Mouse (Mus musculus) hindbrain, embryonic 14.5 days (tissue): Measurements from ENCODE around the gene Pde6d. TPM values are rescaled to one million over a fixed set of nuclear protein-coding genes. Genes with fewer than 3 reads are reported as not detected.

ENCODE experiments used
- ATAC-seq: fragments of 200-750 bp; cut with Nextera tagmentation; 2 replicates; pipeline ENCODE4 v1.8.0; 2017; ENCODE audit warnings: moderate number of reproducible peaks, mild to moderate bottlenecking, moderate TSS enrichment, moderate library complexity; ENCODE audit not compliant: low FRiP score
- DNase-seq: peaks from one replicate; pipeline ENCODE4 v3.0.0-alpha.2; 2015; ENCODE audit warnings: low spot score
- H3K27ac ChIP-seq: fragments of 300-500 bp; sonication (generic); 2 replicates; pipeline ENCODE4 v1.5.1; 2014; ENCODE audit warnings: mild to moderate bottlenecking, moderate library complexity
- H3K27me3 ChIP-seq: fragments of 300-500 bp; sonication (generic); 2 replicates; pipeline ENCODE4 v1.6.1; 2014; ENCODE audit warnings: mild to moderate bottlenecking, low read length, mixed read lengths; ENCODE audit not compliant: control insufficient read depth, insufficient read depth
- H3K36me3 ChIP-seq: fragments of 300-500 bp; sonication (generic); replicated peaks from 2 replicates; pipeline ENCODE4 v1.6.1; 2014; ENCODE audit not compliant: control insufficient read depth, insufficient read depth
- H3K4me1 ChIP-seq: fragments of 300-500 bp; sonication (generic); replicated peaks from 2 replicates; pipeline ENCODE4 v1.6.1; 2014; ENCODE audit warnings: antibody characterized with exemption, low read length, mixed read lengths; ENCODE audit not compliant: control insufficient read depth, insufficient read depth
- H3K4me2 ChIP-seq: fragments of 300-500 bp; sonication (generic); replicated peaks from 2 replicates; pipeline ENCODE4 v1.6.1; 2014; ENCODE audit warnings: mild to moderate bottlenecking, moderate library complexity
- H3K4me3 ChIP-seq: fragments of 300-500 bp; sonication (generic); replicated peaks from 2 replicates; pipeline ENCODE4 v1.5.1; 2014; ENCODE audit warnings: mild to moderate bottlenecking, low read length
- H3K9ac ChIP-seq: fragments of 300-500 bp; sonication (generic); 2 replicates; pipeline ENCODE4 v1.6.1; 2014
- H3K9me3 ChIP-seq: fragments of 300-500 bp; sonication (generic); 2 replicates; pipeline ENCODE4 v1.6.1; 2016; ENCODE audit warnings: low read length; ENCODE audit not compliant: control insufficient read depth
- WGBS: fragments of 180-500 bp; shearing (Covaris S2); extraction: QIAGEN DNeasy Blood & Tissue Kit; methylation state at CpG from one replicate; pipeline ENCODE4 v1.1.7; 2014; 5-methylcytosine and 5-hydroxymethylcytosine counted together
- polyA plus RNA-seq: library from polyadenylated mRNA; unstranded; fragments of >200 nt; fragmentation: Nextera tagmentation; extraction: Ambion mirVana; gene quantifications from 2 replicates; pipeline ENCODE4 v1.2.1, GENCODE M21; 2014

Pde6d gene
- polyA plus RNA-seq, 1 experiment from 2014 or later, result 96.6 TPM

GRCm38 (mm10) chr1:86496340-86496739, 86.1 kb downstream of the Pde6d start:
- Histone ChIP-seq H3K4me1 (peaks cover 8% of the 10 kb centered on the region), H3K27me3 (no peaks in the 10 kb centered on the region), H3K9me3 (no peaks in the 10 kb centered on the region), H3K27ac (no peak overlapping the region), H3K9ac (no peak overlapping the region), H3K36me3 (no peaks in the 10 kb centered on the region), H3K4me2 (no peak overlapping the region), H3K4me3 (no peak overlapping the region)
- DNase-seq (no peak), ATAC-seq (no peak)
- whole genome bisulfite sequencing, result 93% methylated on average over 4 of the region's 4 CpGs

- ATAC-seq (no peak), DNase-seq (no peak)
- Histone ChIP-seq H3K4me3 (no peak overlapping the region), H3K27me3 (no peaks in the 10 kb centered on the region), H3K4me2 (no peak overlapping the region), H3K9ac (no peak overlapping the region), H3K36me3 (no peaks in the 10 kb centered on the region), H3K9me3 (no peaks in the 10 kb centered on the region), H3K4me1 (peaks cover 14% of the 10 kb centered on the region), H3K27ac (no peak overlapping the region)
- WGBS, result 84% methylated on average over 3 of the region's 3 CpGs
Measured at GRCm38 (mm10) chr1:86493783-86494182, 88.6 kb downstream of the Pde6d start.

Other genes starting within 250 kb of the Pde6d start
- 144 and 145 TPM in 2 replicates for gene Ncl, start 223.2 kb downstream of the Pde6d start, polyA plus RNA-seq
- not detected in 2 replicates for gene Nmur1, start 156.4 kb downstream of the Pde6d start, polyA plus RNA-seq
- not detected in 2 replicates for gene Tex44, start 156.3 kb downstream of the Pde6d start, polyA plus RNA-seq
- gene Ptma, start 55.9 kb downstream of the Pde6d start, polyA plus RNA-seq, result 1,567 and 1,692 TPM in 2 replicates
- 50.5 and 55.3 TPM in 2 replicates for gene Cops7b, start 275 bp upstream of the Pde6d start, polyA plus RNA-seq
- 16.3 and 18.1 TPM in 2 replicates for gene Nppc, start 87.9 kb upstream of the Pde6d start, polyA plus RNA-seq
- 38.5 and 38.9 TPM in 2 replicates for gene Dis3l2, start 121.2 kb upstream of the Pde6d start, polyA plus RNA-seq